Mouse (Mus musculus): ENCODE data around the gene Camp.

- TF ChIP-seq CTCF (IDR thresholded peaks at IDR 0.05; ENCODE audit: low read depth, low read length) (no peak), GATA1 (IDR thresholded peaks at IDR 0.05; ENCODE audit: borderline replicate concordance, low read length) (no peak)
These were observed 47.1 kb upstream of the Camp start for GRCm38 (mm10) chr9:109896253-109897150.
